Mouse (Mus musculus) T-cell, adult 2 months (primary cell): ENCODE data around the gene Wdr45b.
"Not testable (repeated sequence)": the region's sequence is repeated elsewhere in the genome, so short reads cannot be mapped to it uniquely, and the experiment has no call there.

Experiments used
- DNase-seq: peaks from one replicate; pipeline ENCODE4 v3.0.0; 2022; ENCODE audit warnings: low spot score

Wdr45b gene

DNA sequence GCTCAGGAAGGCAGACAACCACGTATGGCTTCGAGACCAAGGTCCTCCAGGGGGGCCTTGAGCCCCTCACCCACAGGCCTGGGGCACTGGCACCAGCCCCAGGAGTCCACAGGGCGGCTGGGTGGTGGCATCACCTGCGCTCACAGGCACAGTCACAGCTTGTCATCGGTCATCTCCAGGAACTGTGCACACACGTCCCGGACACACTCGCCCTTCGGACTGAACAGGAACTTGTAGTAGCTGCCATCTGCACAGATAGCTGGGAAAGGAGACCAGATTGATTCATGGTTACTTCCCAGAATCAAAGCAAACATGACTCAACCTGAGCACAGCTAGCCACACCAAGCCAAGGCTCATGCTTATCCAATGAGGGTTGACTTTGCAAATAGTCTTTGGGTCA is 26.0 kb downstream of the Wdr45b start:
- DNase-seq = no peak

DNA sequence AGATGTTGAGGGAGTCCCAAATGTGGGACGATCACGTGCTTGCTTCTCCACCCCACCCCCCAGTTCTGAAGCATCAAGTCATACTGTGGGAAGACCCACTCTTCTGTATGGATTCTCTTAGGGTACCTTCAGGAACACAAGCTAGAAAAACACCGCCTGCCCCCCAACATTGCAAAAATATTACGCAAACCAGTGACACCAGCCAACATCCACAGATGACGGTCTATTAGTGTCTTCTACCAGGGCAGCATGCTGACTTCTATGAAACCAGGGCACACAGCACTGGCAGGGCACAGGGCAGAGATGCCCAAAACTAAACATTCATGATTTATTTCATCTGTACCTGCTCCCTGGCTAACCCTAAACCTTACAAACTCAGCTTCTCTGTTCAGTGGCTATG is 27.6 kb downstream of the Wdr45b start:
- no peak for DNase-seq

- no peak for DNase-seq
Measured at GRCm38 (mm10) chr11:121326034-121326433, 28.2 kb downstream of the Wdr45b start.

- not testable (repeated sequence) for DNase-seq
Measured at GRCm38 (mm10) chr11:121307712-121308111, 46.5 kb downstream of the Wdr45b start.

- no peak for DNase-seq
Measured at GRCm38 (mm10) chr11:121306608-121307007, 47.6 kb downstream of the Wdr45b start.

DNA sequence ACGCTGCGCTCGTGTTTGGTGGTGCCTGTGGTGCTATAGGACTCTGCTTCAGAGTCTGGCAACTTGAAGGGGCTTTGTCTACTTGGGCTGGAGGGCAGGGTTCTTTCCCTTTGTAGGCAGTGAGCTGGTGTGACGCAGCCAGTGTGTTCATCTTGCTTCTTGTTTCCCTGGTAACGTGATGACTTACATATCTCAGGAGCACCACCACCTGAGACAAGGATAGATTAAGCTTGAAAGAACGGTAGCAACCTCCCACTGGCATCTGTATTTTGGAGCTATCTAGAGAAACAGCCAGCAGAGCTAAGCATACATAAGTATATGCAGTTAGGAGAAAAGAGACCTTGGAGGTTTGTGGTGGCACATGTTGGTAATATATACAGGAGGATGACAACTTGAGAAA is 48.9 kb downstream of the Wdr45b start:
- DNase-seq = no peak

DNA sequence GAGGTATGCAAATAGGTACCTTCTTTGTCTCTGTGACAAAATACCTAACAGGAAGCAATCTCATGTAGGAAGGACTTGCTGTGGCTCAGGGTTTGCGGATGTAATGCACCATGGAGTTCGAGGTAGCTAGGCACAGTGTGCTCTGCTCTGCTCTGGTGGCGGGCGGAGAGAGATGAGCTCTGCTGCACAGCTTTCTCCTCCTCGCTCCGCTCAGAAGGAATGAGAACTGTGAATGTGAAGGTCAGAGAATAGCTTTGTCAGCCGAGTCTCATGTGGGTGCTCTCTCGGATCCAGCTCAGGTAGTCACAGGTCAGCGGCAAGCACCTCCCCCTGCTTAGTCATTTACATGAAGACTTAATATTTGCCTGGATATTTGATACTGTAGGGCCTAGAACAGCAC is 54.0 kb downstream of the Wdr45b start:
- DNase-seq = no peak

DNA sequence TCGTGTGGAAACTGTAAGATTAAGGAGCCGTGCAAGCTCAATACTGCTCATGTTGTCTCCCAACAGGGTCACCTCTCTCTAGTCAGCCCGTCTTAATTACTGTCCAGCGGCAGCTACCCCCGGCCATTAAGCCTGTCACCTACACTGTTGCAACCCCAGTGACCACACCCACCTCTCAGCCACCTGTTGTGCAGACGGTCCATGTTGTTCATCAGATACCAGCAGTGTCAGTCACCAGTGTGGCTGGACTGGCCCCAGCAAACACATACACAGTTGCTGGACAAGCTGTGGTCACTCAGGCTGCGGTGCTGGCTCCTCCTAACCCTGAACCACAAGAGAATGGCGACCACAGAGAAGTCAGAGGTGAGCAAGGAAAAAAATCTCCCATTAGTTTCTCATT is 55.8 kb downstream of the Wdr45b start:
- DNase-seq = no peak

- DNase-seq = no peak
Measured at GRCm38 (mm10) chr11:121294771-121295170, 59.5 kb downstream of the Wdr45b start.

DNA sequence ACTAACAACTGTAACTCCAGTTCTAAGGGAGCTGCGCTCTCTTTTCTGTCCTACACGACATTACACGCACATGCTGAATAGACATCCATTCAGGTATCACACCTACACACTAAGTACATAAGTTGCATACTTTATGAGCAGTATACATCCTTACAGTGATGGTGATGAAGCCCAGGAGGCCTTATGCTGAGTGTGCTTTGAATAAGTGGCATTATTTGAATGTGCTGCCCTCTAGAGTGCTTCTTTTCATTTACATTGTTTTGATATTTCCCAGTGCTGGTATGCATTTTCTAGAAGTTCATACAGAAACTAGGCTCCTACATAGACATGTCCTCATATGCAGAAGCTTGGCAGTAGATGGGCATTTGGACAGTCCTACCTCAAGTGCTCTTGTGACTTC is 64.4 kb downstream of the Wdr45b start:
- no peak for DNase-seq

- no peak for DNase-seq
Measured at GRCm38 (mm10) chr11:121282911-121283310, 71.3 kb downstream of the Wdr45b start.

DNA sequence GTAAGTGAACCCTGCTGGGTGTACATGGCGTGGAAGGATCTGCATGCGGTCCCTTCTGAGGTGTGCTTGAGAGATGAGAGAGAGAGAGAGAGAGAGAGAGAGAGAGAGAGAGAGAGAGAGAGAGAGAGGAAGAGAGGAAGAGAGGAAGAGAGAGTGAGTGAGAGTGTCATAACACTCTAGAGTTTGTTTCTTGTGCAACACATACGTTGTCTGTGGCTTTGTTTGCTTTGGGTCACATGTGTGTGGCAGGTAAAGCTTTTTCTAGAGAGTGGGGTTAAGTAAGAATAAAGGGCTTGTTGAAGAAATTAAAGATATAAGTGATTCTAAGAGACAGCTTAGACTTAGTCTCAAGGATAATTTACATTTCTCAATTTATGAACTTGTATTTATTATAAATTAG is 76.2 kb downstream of the Wdr45b start:
- no peak for DNase-seq

GRCm38 (mm10) chr11:121277516-121277915 is 76.7 kb downstream of the Wdr45b start:
- DNase-seq = no peak
